Mouse (Mus musculus) thymus, postnatal 14 days (tissue): ENCODE results near the gene Foxk1.
A peak's percentile ranks its signal among the peaks of the same experiment; 100 is the strongest.

Source experiments
- DNase-seq: peaks from one replicate; pipeline ENCODE4 v3.0.0; 2021

The Foxk1 gene

GRCm38 (mm10) chr5:142391691-142392090 lies 9.6 kb upstream of the Foxk1 start:
- no peak for DNase-seq

GRCm38 (mm10) chr5:142394602-142395252 lies 6.6 kb upstream of the Foxk1 start:
- DNase-seq: no peak

GRCm38 (mm10) chr5:142395909-142396308 lies 5.4 kb upstream of the Foxk1 start:
- DNase-seq: no peak

GRCm38 (mm10) chr5:142400181-142400883 lies 965 bp upstream of the Foxk1 start:
- DNase-seq: peak; percentile 34

- DNase-seq: peak; percentile 68
Observed at GRCm38 (mm10) chr5:142401641-142402625, 636 bp downstream of the Foxk1 start.

- no peak for DNase-seq
Observed at GRCm38 (mm10) chr5:142403694-142404093, 2.4 kb downstream of the Foxk1 start.

- peak; percentile 40 for DNase-seq
Observed at GRCm38 (mm10) chr5:142404307-142404706, 3.0 kb downstream of the Foxk1 start.

- no peak for DNase-seq
Observed at GRCm38 (mm10) chr5:142405426-142405825, 4.1 kb downstream of the Foxk1 start.

GRCm38 (mm10) chr5:142406401-142406800 lies 5.1 kb downstream of the Foxk1 start:
- DNase-seq: no peak

GRCm38 (mm10) chr5:142406937-142407336 lies 5.6 kb downstream of the Foxk1 start:
- no peak for DNase-seq

GRCm38 (mm10) chr5:142407381-142407780 lies 6.1 kb downstream of the Foxk1 start:
- no peak for DNase-seq

GRCm38 (mm10) chr5:142409169-142409568 lies 7.9 kb downstream of the Foxk1 start:
- DNase-seq: no peak

GRCm38 (mm10) chr5:142410348-142410747 lies 9.1 kb downstream of the Foxk1 start:
- DNase-seq: no peak

- no peak for DNase-seq
Observed at GRCm38 (mm10) chr5:142412678-142413385, 11.5 kb downstream of the Foxk1 start.

GRCm38 (mm10) chr5:142413723-142414445 lies 12.6 kb downstream of the Foxk1 start:
- DNase-seq: no peak

GRCm38 (mm10) chr5:142415401-142415800 lies 14.1 kb downstream of the Foxk1 start:
- no peak for DNase-seq

GRCm38 (mm10) chr5:142416070-142416775 lies 14.9 kb downstream of the Foxk1 start:
- DNase-seq: peak; percentile 75

GRCm38 (mm10) chr5:142417104-142417503 lies 15.8 kb downstream of the Foxk1 start:
- peak; percentile 47 for DNase-seq

- no peak for DNase-seq
Observed at GRCm38 (mm10) chr5:142417876-142418275, 16.6 kb downstream of the Foxk1 start.

- no peak for DNase-seq
Observed at GRCm38 (mm10) chr5:142418419-142418818, 17.1 kb downstream of the Foxk1 start.

GRCm38 (mm10) chr5:142420317-142420716 lies 19.0 kb downstream of the Foxk1 start:
- no peak for DNase-seq
